Mouse (Mus musculus) heart, adult 2 months (tissue): ENCODE measurements around the gene Snrnp25. TPM values are rescaled to one million over a fixed set of nuclear protein-coding genes. Genes with fewer than 3 reads are reported as not detected.
"Not testable (repeated sequence)": the region's sequence is repeated elsewhere in the genome, so short reads cannot be mapped to it uniquely, and the experiment has no call there.

ENCODE experiments used
- DNase-seq, 2 experiments: peaks; one replicate each; pipeline ENCODE4 v3.0.0; 2021
- H3K27ac ChIP-seq: fragments of 200-600 bp; 2 replicates; pipeline ENCODE4 v1.8.1; 2022
- H3K27me3 ChIP-seq: fragments of 200-500 bp; 2 replicates; pipeline ENCODE4 v1.6.1; 2012; ENCODE audit warnings: mild to moderate bottlenecking, low read length, inconsistent platforms, mixed read lengths; ENCODE audit not compliant: control insufficient read depth, insufficient read depth
- H3K36me3 ChIP-seq: fragments of 200-500 bp; 2 replicates; pipeline ENCODE4 v1.6.1; 2012; ENCODE audit warnings: low read length, inconsistent platforms; ENCODE audit not compliant: control insufficient read depth, insufficient read depth
- H3K4me1 ChIP-seq: fragments of 200-500 bp; 2 replicates; pipeline ENCODE4 v1.6.1; 2011; ENCODE audit warnings: low read length; ENCODE audit not compliant: control insufficient read depth, insufficient read depth
- H3K4me3 ChIP-seq: fragments of 200-600 bp; 2 replicates; pipeline ENCODE4 v1.8.1; 2022
- H3K79me2 ChIP-seq: fragments of 200-500 bp; replicated peaks from 2 replicates; pipeline ENCODE4 v1.6.1; 2012; ENCODE audit warnings: mild to moderate bottlenecking, inconsistent platforms, low read length, moderate library complexity, mixed read lengths; ENCODE audit not compliant: control insufficient read depth, insufficient read depth
- H3K9ac ChIP-seq: fragments of 200-500 bp; 2 replicates; pipeline ENCODE4 v1.6.1; 2012; ENCODE audit warnings: low read depth, mild to moderate bottlenecking, control low read depth, inconsistent platforms, low read length, mixed read lengths
- CTCF ChIP-seq: fragments of 200-600 bp; IDR thresholded peaks from 2 replicates; pipeline ENCODE4 v1.8.1; 2022; ENCODE audit warnings: antibody characterized with exemption, mild to moderate bottlenecking, moderate library complexity
- EP300 ChIP-seq: fragments of 200-500 bp; IDR thresholded peaks from 2 replicates; pipeline ENCODE4 v1.6.1; 2011; ENCODE audit warnings: low read depth, low read length, control low read depth; ENCODE audit not compliant: insufficient read depth
- POLR2A ChIP-seq: fragments of 200-500 bp; IDR thresholded peaks from 2 replicates; pipeline ENCODE4 v1.6.1; 2011; ENCODE audit warnings: mild to moderate bottlenecking, low read depth, low read length, control low read depth; ENCODE audit not compliant: insufficient read depth
- WGBS: fragments of 180-500 bp; shearing (Covaris S2); methylation state at CpG from one replicate; pipeline ENCODE4 v1.1.7; 2018; 5-methylcytosine and 5-hydroxymethylcytosine counted together
- intact Hi-C: fragments of 180-260 bp; cut with DNase I; formaldehyde crosslinking; loops from one replicate; pipeline ENCODE4 v1.15.1; 2025
- polyA plus RNA-seq: library from polyadenylated mRNA; depleted of rRNA; stranded (reverse); fragments of >200 nt; gene quantifications from 2 replicates; pipeline ENCODE4 v1.2.3, GENCODE M21; 2012
- total RNA-seq, 2 experiments: library from RNA; stranded (reverse); gene quantifications; 2 replicates each; pipeline ENCODE4 v1.2.3; 2021

The Snrnp25 gene
- total and polyA plus RNA-seq, 3 experiments, result 10.0 to 13.3 (median 11.8) TPM

- Histone ChIP-seq H3K4me3 (no peak overlapping the region), H3K36me3 (no peaks in the 10 kb centered on the region), H3K79me2 (no peaks in the 10 kb centered on the region), H3K4me1 (no peaks in the 10 kb centered on the region), H3K27me3 (no peaks in the 10 kb centered on the region), H3K27ac (no peak overlapping the region), H3K9ac (no peak overlapping the region)
- TF ChIP-seq CTCF, result no peak
- TF ChIP-seq EP300, result no peak
- TF ChIP-seq POLR2A, result no peak
- 57% methylated on average over 6 of the region's 6 CpGs for WGBS
- no peak for DNase-seq
- intact Hi-C loops, result no loop called here
Observed at GRCm38 (mm10) chr11:32196727-32197126, 8.5 kb upstream of the Snrnp25 start.

DNA sequence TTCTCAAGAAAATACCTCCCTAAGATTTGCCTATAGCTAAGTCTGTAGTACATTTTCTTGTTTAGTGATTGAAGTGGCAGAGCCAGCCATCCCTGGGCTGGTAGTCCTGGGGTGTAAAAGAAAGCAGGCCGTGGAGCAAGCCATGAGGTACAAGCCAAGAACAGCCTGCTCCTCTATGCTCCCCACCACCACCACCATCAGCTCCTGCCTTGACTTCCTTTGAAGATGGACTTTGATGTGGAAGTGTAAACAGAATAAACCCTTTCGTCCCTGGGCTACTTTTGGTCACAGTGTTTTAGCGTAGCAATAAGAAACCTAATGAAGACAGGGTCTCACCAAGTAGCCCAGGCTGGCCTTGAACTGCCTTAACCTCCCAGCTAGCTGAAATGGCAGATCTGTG is 7.4 kb upstream of the Snrnp25 start:
- no peak for TF ChIP-seq CTCF
- no peak for TF ChIP-seq POLR2A
- no peak for TF ChIP-seq EP300
- Histone ChIP-seq H3K27me3 (no peaks in the 10 kb centered on the region), H3K4me3 (no peak overlapping the region), H3K27ac (no peak overlapping the region), H3K79me2 (no peaks in the 10 kb centered on the region), H3K4me1 (no peaks in the 10 kb centered on the region), H3K36me3 (no peaks in the 10 kb centered on the region), H3K9ac (no peak overlapping the region)
- DNase-seq, result no peak
- intact Hi-C loops, result no loop called here
- WGBS, result 71% methylated on average over 3 of the region's 3 CpGs

DNA sequence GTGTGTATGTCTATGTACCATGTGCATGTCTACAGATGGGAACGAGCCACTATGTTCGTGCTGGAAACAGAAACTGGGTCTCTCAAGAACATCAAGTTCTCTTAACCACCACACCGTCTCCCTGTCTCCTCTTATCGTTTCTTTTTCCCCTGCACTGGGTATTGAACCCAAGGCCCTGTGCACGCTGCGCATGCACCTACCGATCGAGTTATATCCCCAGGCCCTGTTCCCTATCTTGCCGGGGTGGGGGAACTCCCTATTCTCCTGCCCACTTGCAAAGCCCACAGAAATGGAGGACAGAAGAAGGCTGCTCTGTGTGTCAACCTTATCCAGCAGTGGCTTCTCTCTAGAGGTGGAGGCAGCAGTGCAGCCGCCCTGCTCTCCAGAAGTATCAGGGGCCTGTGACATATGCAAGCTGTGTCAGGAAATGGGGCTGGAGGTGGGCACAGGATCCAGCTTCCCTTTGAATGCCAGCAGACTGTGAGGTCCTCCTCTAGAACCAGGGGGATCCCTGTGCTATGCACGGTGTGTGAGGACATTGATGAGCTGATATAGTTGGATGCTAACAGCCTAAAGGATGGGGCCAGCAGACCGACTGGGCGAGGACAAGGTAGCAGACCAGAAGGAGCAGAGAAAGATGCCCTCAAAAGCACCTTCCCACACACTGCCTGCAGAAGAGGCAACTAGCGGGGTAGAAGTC is 6.8 kb upstream of the Snrnp25 start:
- DNase-seq, result no peak
- Histone ChIP-seq H3K36me3 (no peaks in the 10 kb centered on the region), H3K9ac (no peak overlapping the region), H3K4me1 (no peaks in the 10 kb centered on the region), H3K27me3 (no peaks in the 10 kb centered on the region), H3K4me3 (no peak overlapping the region), H3K79me2 (no peaks in the 10 kb centered on the region), H3K27ac (no peak overlapping the region)
- no peak for TF ChIP-seq CTCF
- TF ChIP-seq POLR2A, result no peak
- no peak for TF ChIP-seq EP300
- 68% methylated on average over 14 of the region's 14 CpGs for WGBS
- intact Hi-C loops, result no loop called here

GRCm38 (mm10) chr11:32199230-32199629 is 6.0 kb upstream of the Snrnp25 start:
- TF ChIP-seq EP300 (no peak), POLR2A (no peak), CTCF (no peak)
- Histone ChIP-seq H3K27ac (no peak overlapping the region), H3K79me2 (no peaks in the 10 kb centered on the region), H3K36me3 (no peaks in the 10 kb centered on the region), H3K4me3 (no peak overlapping the region), H3K4me1 (no peaks in the 10 kb centered on the region), H3K9ac (no peak overlapping the region), H3K27me3 (no peaks in the 10 kb centered on the region)
- DNase-seq, result no peak
- intact Hi-C loops, result no loop called here
- WGBS, result 52% methylated on average over 6 of the region's 6 CpGs

- WGBS, result 46% methylated on average over 10 of the region's 10 CpGs
- TF ChIP-seq EP300 (no peak), CTCF (no peak), POLR2A (no peak)
- DNase-seq, result no peak
- H3K27ac ChIP-seq, result no peak within 1 kb of the TSS
- intact Hi-C loops, result no loop called here
- H3K9ac ChIP-seq, result no peak within 1 kb of the TSS
- H3K27me3 ChIP-seq, result no peaks in the 10 kb centered on the region
- no peaks in the 10 kb centered on the region for H3K79me2 ChIP-seq
- H3K4me1 ChIP-seq, result no peaks in the 10 kb centered on the region
- H3K4me3 ChIP-seq, result no peak within 1 kb of the TSS
- H3K36me3 ChIP-seq, result no peaks in the 10 kb centered on the region
Observed at GRCm38 (mm10) chr11:32200075-32200601, 5.1 kb upstream of the Snrnp25 start, which contains the start of gene Il9r. Il9r (minus strand) TSS chr11:32200279.

DNA sequence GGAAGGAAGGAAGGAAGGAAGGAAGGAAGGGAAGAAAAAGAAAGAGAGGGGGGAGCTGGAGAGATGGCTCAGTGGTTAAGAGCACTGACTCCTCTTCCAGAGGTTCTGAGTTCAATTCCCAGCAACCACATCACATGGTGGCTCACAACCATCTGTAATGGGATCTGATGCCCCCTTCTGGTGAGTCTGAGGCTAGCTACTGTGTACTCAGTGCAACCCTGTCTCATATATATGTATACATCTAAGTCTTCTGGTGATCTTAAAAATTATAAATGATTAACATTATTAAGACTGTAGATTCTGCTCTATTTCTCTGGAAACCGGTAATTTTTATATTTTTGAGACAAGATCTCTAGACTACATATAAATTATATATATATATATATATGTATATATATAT is 4.2 kb upstream of the Snrnp25 start:
- not testable (repeated sequence) for H3K27me3 ChIP-seq, H3K79me2 ChIP-seq

More for the DNA sequence above, 4.2 kb upstream of the Snrnp25 start:
- intact Hi-C loops, H3K9ac ChIP-seq, H3K36me3 ChIP-seq, DNase-seq, H3K4me1 ChIP-seq, H3K27ac ChIP-seq, H3K4me3 ChIP-seq: not testable (repeated sequence)
- WGBS, result 35% methylated on average over 1 of the region's 1 CpGs
- peak; percentile 41 for TF ChIP-seq CTCF
